Mouse (Mus musculus): ENCODE results near the gene Atf7ip.
A peak's percentile ranks its signal among the peaks of the same experiment; 100 is the strongest.

Atf7ip gene

GRCm38 (mm10) chr6:136553767-136554569 lies 48.0 kb downstream of the Atf7ip start:
- DNase-seq (ENCODE audit: low spot score), result peak; percentile 29

- DNase-seq (ENCODE audit: low spot score), result peak; percentile 40
Observed at GRCm38 (mm10) chr6:136554774-136555522, 49.0 kb downstream of the Atf7ip start.

GRCm38 (mm10) chr6:136555523-136555915 lies 49.6 kb downstream of the Atf7ip start:
- no peak for DNase-seq (ENCODE audit: low spot score)

DNA sequence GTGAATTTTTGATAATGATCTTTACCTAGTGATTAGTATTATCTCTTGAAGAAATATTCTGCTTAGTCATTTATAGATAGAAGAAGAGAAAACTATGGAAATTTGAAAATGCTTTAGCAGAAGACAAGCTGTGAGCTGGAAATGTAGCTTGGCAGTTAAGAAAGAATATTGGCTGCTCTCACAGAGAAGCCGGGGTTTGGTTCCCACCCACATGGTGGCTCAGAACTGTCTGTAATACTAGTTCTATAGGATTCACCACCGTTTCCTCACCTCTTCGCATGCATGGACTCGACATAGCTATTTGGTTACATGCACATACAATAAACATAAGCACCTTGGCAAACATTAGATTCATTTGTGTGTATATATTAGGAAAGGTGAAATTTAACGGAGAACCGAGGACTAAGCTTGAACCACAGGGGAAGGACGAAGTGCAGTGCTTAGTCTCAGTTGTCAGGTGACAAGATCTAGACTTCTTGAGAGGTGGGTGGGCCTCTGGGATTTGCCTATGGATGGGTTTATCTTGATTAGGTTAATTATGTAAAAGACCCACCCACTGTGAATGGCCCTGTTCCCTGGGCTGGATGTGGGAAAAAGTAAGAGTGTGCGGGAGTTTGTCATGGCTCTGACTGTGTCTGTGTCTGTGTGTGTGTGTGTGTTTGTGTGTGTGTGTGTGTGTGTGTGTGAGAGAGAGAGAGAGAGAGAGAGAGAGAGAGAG lies 52.5 kb downstream of the Atf7ip start:
- DNase-seq (ENCODE audit: low spot score), result no peak

DNA sequence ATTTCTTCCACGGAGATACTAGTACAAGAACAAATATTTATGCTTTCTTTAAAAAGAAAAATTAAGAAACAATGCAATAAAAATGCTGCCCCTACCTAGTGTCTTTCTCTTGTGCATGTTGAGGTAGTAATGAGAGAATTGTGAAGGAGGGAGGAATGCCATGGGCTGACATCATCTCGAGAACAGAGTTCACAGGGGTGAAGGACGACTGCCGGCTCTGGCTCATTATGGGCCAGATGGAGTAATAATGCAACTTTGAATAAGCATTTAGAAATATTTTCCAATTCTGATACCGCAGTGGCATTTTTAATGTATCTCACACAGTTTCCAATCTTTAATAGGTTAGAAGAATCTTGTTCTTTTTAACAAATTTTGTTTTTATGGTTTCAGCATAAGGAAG lies 60.0 kb downstream of the Atf7ip start:
- DNase-seq (ENCODE audit: low spot score), result no peak

GRCm38 (mm10) chr6:136590739-136591138 lies 84.8 kb downstream of the Atf7ip start:
- no peak for DNase-seq (ENCODE audit: low spot score)

- DNase-seq (ENCODE audit: low spot score), result no peak
Observed at GRCm38 (mm10) chr6:136594541-136594940, 88.6 kb downstream of the Atf7ip start.

- no peak for DNase-seq (ENCODE audit: low spot score)
Observed at GRCm38 (mm10) chr6:136602601-136603000, 96.6 kb downstream of the Atf7ip start.

DNA sequence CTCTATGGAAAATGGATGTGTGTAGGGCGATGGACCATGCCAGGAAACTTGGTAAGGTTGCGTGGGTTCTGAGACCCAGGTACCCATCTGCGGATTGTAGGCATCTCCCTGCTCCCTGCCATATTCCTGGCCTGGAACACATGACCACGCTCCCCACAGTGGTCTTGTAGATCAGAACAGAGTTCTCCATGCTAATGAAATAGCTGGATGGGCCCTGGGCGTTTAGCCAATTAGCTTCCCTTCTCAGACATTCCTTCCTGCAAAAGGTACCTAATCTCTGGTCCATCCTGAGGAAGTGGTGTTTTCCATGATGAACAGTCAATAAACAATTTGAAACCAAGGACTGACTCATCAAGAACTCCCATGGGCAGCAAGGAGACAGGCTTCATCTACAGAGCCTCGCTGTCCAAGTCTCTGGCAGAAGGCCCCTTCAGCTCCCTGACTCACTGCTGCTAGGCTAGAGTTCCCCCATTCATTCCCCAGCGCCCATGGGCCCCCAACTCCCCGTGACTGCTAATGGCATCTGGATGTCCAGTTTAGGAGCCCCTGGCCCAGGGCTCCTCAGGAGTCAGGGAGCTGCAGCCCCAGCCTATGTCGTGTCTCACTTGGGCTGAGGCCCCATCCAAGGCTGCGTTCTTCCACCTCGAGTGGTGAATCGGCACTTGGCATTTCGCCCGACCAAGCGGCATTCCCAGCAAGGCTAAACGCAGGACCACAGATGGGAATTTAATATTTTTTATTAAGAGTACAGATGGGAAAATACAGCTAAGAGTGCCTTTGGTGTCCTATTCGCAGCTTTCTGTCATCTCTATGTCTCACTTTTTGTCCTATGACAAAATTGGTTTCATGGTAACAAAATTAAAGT lies 105.6 kb downstream of the Atf7ip start:
- no peak for DNase-seq (ENCODE audit: low spot score)

DNA sequence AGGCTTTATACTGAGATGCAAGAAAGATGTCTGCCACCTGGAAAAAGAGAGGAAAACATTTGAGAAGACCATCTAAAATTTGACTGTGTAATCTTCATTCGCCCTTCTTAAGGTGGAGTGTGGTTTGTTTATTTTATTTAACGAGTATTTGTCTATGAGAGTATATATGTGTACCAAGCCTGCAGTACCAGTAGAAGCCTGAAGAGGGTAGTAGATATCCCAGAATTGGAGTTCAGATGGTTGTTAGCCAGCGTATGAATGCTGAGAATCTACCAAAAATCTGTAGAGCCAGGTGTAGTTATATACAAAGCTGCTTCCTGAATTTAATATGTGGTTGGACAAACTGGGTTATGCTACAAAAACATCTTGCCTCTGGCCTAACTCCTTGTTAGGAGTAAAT lies 106.3 kb downstream of the Atf7ip start:
- DNase-seq (ENCODE audit: low spot score), result no peak

DNA sequence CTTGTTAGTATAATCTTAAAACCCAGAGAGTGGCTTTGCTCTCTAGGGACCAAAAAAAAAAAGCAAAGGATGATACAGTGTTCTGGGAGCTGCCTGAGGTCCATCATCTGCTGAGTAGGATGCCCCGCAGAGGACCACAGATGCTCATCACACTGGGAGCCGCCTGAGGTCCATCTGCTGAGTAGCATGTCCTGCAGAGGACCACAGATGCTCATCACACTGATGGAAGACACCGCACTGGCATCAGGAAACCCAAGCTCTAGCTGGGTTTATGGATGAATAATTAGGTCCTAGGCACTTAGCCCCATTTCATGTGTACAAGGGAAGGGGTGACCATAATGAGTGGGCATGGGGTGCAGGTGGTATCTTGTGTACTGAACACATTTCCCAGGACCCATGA lies 108.2 kb downstream of the Atf7ip start:
- no peak for DNase-seq (ENCODE audit: low spot score)

DNA sequence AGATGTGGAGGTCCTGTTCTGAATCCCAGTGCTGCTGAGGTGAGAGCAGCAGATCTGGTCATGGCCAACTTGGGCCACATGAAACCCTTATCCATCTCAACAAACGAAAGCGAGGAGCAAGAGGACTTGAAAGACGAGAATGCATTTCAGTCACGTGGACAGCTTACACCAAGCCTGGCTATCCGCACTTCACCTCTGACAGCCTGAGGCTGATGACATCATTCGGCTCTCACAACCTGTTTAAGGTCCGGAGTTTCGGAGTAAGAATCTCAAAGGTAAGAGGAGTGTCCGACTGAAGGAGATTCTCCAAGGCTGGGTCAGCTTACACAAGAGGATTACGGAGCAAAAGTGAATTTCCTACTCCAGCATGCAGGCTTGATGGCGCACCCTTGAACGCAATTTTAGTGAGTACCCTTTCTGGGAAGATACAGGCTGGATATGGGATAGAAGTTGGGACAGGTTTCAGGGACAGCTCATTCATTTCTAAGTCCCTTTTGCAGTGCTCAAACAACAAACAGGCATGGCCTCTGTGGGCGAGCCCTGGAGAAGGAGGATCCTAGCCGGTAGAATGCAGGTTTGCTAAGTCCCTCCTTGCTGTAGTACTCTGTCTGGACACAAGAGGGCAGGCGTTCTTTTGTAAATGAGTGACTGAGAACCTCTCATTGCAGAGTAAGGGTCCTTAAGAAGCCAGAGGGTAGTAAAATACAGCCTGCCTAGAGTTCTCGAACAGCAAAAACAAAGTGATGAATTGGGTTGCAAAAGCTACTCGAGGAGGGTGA lies 114.6 kb downstream of the Atf7ip start:
- DNase-seq (ENCODE audit: low spot score), result peak; percentile 62

- DNase-seq (ENCODE audit: low spot score), result no peak
Observed at GRCm38 (mm10) chr6:136625421-136625820, 119.5 kb downstream of the Atf7ip start.

GRCm38 (mm10) chr6:136629639-136630038 lies 123.7 kb downstream of the Atf7ip start:
- DNase-seq (ENCODE audit: low spot score), result no peak

GRCm38 (mm10) chr6:136631519-136631918 lies 125.6 kb downstream of the Atf7ip start:
- no peak for DNase-seq (ENCODE audit: low spot score)

- no peak for DNase-seq (ENCODE audit: low spot score)
Observed at GRCm38 (mm10) chr6:136631945-136632534, 126.1 kb downstream of the Atf7ip start.

GRCm38 (mm10) chr6:136633154-136633553 lies 127.2 kb downstream of the Atf7ip start:
- no peak for DNase-seq (ENCODE audit: low spot score)

DNA sequence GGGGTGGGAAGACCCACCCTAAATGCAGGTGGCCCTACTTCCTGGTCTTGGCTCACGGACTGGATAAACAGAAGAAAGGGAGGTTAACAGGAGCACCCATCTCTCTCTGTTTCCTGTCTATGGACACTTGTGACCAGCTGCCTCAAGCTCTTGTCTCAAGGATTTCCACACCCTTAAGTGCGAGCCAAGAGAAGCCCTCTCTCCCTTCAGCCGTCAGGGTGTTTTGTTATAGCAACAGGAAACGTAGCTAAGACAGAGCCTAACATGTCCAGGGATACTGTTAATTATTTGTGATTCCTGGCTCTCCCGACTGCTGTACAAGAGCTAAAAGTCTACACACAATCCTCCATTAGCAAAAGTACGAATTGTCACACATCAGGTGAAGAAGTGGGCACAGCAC lies 127.8 kb downstream of the Atf7ip start:
- no peak for DNase-seq (ENCODE audit: low spot score)

DNA sequence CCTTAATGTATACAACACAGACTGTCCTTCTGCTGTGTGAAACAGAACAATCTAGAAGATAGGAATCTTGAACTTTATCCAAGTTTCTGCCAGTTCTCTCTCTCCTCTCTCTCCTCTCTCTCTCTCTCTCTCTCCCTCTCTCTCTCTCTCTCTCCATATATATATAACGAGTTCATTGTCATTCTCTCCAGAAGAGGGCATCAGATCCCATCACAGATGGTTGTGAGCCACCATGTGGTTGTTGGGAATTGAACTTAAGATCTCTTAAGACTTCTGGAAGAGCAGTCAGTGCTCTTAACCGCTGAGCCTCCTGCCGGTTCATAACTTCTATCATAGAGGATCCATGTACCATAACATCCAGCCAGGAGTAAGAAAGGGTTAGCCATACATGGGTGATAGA lies 129.0 kb downstream of the Atf7ip start:
- DNase-seq (ENCODE audit: low spot score), result no peak

GRCm38 (mm10) chr6:136644171-136644570 lies 138.2 kb downstream of the Atf7ip start:
- no peak for DNase-seq (ENCODE audit: low spot score)

GRCm38 (mm10) chr6:136645754-136646153 lies 139.8 kb downstream of the Atf7ip start:
- no peak for DNase-seq (ENCODE audit: low spot score)

Measured in testis, postnatal 14 days (tissue).